Mouse (Mus musculus) adrenal gland, postnatal 10 days (tissue): ENCODE measurements around the gene Fam49a. TPM values are rescaled to one million over a fixed set of nuclear protein-coding genes. Genes with fewer than 3 reads are reported as not detected.

Experiments used
- DNase-seq: peaks from one replicate; pipeline ENCODE4 v3.0.0; 2021; ENCODE audit warnings: mixed read lengths
- total RNA-seq, 2 experiments: library from RNA; stranded (reverse); gene quantifications; 2 replicates each; pipeline ENCODE4 v1.2.3; 2021

The Fam49a gene
- total RNA-seq, 2 experiments from 2014 or later = 18.5 to 19.9 TPM

DNA sequence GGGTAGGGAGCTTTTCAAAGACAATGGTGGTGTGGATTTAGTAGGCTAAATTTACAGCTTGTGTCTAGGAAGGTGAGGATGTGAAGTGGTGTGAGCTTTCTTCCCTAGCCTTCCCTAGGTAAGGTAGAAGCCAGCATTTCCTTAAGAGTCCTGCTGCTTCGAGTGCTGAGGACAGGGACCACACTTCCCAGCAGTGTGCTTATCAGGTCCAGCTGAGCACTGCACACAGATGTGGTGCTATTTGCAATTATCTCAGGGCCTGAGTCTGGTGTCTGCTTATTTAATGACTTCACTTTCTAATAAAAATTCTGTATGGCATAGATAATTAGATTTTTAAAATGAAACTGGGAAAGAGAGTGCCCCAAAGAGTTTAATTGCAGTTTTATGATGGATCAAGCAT is 4.6 kb downstream of the Fam49a start:
- DNase-seq = no peak

DNA sequence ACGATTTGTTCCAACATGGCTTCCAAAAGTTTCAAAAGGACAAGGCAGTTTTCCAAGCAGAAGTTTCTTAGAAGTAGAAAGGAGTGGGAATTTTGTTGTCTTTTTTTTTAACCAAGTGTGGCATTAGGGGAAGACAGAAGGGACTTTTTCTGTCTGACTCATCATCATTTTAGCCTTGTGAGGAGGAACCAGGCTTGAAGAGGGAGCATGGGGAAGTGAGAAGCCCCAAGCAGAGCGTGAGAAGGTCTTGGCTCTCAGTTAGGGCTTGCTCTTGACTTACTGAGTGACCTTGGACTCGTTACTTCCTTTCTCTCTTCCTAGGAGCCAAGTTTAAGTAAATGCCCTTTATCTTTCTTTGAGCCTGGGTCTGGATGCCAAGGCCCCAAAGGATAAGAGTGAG is 8.6 kb downstream of the Fam49a start:
- DNase-seq = no peak

DNA sequence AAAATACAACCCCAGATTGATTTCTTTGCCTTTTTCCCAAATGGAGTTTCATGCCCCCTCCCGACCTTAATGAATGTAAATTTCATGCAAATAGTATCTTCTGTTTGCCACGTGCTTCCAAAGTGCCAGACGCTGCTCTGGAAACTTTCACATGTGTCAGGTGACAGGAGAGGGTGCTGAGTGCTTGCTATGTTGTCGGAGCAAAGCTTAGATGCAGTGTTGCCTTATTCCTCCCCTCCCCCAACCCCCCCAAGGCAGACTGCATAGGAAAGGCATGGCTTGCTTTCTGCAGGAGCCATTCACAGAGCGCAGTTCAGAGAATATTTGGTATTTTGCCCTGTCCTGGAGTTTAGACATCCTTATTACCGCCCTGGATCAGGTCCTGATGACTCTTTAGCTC is 12.2 kb downstream of the Fam49a start:
- DNase-seq = no peak

DNA sequence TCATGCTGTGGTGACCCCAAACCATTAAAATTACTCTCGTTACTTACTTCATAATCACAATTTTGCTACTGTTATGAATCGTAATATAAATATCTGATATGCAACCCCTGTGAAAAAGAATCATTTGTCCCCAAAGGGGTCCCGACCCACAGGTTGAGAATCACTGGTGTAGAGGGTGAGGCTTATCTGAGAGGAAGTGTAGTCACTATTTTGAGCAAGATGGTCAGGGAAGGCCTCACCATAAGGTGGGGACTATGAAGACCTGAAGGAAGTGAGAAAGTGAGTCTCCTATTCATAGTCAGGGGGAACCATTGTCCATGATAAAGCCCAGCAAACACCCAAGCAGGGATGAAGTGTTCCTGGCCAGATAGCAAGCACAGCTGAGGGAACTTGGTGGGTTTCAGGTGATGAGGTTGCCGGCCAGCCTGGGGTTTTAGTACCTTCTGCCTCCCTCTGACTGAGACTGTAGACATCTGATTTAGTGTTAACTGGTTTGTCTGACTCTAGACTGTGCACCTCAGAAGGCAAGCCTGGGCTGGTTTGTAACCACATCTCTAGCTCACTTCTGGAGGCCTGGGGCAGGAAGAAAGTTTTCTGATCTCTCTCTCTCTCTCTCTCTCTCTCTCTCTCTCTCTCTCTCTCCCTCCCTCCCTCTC is 13.3 kb downstream of the Fam49a start:
- no peak for DNase-seq

DNA sequence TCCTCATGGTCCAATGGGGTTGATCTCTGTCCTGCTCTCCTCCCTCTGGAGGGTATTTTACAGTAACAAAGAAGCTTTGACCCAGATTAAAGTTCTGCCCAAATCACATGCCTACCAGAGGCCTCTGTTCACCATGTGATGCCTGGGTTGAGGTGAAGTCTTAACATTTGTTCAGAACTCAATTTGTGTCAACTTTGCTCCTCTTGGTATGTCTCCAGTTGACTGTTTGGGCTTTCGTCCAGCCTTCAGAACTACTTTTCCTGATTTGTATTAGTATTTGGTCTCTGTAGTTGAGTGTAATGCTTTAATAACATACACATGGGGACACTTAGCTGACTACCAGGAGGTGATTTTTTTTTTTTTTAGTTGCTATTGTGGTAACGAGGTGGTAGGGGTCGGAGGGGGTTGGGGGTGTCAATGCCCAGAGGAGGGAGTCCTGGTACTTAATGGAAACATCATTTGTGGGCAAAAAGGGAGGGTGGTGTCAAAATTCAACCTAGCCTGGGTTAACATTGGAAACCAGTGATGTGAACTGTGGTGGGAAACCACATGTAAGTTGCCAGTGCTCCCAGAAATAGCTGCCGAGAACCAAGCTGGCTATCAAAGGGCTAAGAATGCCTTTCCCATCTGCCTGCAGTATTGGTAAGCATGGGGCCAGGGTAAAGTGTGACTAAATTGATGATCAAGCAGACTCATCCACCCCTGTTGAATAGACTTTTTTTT is 16.0 kb downstream of the Fam49a start:
- DNase-seq = peak; percentile 58

DNA sequence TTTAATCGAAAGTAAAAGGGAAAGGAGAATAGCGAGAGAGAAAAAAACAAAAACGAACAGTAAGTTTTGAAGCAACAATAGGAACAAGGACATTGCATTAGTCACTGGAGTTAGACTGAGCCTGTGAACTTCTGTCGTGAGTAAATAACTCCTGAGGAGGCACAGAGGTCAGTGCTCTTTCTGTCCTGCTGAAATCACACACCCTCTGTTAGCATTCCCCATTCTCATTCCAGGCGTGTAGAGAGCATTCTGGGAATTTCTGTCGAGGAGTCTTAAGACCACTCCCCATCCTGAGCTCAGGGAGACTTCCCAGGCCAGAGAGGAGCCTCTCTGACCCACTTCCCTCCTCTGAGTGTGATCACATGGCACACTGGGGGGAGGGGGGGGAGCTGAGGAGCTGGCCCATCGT is 16.5 kb downstream of the Fam49a start:
- DNase-seq = peak; percentile 30

DNA sequence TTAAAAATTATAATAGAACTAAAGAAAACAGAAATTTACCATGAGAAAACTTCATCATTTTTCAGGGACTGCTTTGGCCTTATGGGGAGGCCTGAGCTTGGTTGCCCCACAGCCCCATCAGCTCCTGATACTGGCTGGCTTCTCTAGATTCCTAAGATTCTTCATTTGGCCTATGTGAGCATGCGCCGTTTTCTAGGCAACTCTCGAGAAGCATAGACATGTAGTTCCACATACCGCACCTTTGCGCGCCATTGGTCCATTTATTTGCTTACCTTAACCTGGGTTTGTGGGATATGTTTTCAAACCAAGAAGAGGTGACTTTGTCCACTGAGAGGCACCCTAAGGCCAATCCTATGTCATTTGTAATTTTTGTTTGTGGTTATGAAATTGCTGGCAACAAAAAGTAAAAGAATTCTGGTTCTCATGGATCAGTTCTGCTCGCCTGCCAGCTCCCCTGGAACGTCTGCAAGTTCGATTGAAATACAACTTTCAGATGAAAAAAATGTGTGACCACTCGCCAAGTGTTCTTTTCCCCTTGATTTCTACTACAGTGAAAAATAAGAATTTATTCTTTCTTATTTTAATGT is 21.9 kb downstream of the Fam49a start:
- peak; percentile 35 for DNase-seq

DNA sequence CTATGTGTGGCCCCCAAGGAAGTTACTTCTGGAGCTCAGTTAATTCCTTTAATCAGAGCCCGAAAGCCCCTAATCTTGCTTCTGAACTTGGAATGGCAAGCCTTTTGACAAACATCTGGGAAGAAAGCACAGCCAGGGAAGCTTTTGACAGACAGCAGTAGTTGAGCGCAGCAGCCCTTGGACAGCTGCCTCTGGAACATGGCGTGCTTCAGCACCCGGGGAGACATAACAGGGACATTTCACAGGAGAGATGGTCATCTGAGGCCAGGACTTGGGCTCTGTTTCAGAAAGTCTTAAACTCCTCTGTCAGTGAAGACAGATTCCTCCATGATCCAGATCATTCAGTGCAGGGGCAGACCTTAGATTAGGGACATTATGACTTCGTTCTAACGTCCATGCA is 22.6 kb downstream of the Fam49a start:
- peak; percentile 38 for DNase-seq

DNA sequence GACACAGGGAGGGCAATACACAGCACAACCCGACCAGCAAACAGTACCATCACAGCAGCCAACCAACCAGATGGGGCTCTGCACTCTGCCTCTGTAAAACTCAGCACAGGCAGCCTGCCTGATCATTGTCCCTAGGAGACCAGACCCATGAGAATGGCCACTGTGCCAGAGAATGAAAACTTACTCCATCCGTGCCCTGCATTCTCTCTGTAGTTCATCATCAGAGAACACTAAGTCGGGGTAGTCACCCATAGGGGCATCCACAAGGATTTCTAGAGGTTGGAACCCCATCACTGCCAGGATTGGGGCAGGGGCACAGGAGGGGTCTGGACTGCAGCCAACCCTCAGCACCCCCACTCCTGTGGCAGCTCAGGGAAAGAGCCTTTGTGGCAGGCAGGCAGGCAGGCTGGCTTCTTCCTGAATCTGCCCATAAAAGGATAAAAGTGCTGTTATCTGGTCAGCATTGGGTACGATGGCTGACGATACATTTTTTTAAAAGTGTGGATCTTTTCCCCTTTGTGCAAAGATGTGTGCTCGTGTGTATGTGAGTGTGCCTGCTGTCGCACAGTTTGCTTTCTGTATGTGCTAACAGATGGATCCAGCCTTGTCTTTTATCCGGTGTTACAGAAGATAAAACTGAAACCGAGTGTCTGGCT is 25.3 kb downstream of the Fam49a start:
- DNase-seq = peak; percentile 56

DNA sequence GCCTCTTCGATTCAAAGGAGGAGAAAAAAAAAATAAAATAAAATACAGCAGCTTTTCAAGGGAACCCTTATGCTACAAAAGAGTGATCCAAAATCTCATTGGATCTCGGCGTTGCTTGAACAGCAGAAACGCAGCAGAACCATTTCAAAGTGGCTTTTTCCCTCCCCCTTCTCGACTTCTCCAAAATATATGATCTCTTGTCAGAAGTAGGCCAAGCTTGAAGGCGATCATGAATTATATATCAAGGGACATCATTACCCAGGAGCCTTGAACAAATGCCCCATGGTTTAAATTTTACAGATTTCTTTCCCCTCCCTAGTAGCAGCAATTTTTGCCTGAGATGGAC is 25.8 kb downstream of the Fam49a start:
- no peak for DNase-seq

DNA sequence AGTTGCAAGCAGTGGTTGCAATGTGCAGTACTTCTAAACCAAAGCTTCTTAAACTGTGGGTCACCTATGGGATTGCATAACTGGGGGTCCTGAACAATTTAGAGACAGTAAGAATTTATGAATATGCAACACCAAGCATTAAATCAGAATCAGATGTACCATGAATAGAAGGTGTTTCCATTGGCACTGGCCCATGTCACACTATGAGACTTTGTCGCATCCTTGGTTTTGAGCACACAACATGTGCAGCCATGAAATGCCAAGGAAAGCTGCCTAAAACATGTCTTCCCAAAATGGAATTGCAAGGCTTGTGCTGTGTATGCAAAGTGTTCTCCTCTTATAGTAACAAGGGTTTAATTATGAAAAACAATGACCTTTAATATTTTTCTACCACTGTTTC is 26.6 kb downstream of the Fam49a start:
- DNase-seq = no peak

DNA sequence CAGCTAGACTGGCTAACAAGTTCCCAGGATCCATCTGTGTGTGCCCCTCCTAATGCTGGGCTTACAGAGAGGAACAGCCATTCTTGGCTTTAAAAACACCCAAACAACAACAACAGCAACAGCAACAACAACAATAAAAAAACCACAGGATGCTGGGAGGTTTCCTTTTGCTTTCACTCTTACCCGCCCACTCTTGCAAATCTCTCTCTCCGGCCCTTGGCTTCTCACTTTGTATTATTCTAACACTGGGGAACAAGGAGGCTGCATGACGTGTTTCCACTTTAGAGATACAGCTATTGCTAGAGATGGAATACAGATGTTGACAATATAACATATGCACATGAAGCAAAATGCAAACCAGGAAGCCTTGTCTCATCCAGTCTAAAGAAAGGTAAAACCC is 27.7 kb downstream of the Fam49a start:
- DNase-seq = no peak

DNA sequence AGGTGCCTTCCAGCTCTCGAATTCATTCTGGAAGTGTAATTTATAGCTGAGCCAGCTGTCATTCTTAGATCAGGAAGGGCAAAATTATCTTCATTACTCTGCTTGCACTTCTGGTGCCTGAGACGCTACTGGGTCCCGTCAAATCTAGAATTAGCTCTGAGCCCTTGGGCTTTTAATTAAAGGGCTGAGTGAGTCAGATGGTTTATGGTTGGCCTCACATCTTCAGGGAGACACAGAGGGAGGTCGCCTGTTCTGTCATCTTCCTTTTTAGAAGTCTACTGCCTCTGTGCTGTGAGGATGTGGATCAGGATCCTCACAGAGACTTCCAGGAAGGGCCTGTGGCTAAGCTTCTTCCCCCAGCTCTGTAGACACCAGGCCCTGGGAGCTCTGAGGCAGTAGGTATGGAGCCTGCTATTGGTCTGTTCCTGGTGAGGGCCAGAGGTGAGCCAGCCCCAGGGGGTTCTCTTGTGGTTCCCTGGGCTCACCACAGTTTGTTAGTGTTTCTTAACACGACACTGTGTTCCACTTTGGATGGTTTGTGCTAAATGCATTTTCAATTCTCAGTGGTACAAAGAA is 30.2 kb downstream of the Fam49a start:
- no peak for DNase-seq

DNA sequence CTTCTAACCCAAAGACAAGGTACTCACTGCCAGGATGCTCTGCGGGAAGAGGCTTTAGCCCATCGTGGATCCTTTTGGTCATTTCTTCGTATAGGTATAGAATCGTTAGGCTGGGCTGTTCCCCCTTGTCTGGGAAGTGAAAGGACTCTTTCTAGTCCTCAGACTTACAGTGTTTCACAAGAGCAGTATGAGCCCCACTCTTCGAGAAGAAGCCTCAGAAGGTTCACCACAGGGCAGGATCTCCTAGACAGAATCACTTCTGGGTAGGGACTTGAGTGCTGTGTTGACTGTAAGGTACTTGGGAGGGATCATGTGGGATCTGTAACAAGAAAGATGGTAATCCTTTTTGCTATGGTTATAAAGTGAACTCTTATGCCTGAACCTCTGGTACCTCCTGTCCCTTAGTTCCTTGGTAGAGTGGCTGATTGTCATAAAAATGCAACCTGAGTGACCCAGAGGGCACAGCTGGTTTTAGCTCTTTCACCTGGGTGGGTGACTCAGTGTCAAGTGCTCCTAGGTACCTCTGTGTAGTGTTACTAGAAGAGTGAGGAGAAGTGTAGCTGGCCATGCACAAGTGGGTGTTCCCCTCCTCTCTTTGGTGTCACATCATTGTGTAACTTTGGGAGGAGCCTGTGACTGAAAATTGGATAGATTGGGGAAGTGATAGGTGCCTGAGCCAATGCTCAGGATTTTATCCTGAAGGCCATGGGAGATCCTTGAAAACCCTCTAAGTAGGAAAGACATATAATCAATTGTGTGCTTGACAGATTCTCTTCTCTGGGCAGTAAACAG is 32.6 kb downstream of the Fam49a start:
- DNase-seq = no peak

DNA sequence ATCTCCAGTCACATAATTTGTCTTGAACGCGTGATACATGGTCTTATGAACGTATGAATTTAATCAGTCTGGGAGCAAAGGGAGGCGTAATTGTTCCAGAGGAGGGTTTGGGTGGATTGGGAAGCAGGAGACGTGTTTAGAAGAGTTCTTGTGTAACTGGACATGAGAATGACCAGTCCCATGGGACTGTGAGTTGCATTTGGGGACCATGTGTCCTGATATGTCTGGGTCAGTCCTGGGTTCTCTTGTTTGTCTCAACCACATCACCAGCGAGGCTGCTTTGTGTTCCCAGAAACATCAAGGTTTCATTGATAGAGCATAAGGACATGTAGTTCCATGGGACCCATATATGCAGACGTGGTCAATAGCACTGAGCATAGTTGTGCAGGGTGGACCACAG is 36.5 kb downstream of the Fam49a start:
- no peak for DNase-seq

DNA sequence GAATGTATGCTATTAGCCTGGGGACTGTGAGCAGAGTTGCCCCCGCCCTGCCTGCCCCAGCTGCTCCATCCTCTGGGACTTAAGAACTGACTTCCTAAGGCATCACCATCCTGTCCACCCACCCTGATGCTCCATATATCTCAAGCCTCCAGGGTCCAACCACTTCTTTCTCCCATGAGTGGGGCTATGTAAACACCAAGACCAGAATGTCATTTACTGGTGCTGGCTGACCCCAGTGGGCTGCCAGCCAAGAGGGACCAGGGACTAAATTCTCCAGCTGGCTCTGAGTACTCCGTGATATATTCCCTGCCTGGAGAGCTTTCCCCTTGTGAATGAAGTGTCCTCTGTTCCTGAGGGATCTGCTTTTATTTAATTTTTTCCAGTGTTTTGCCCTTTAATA is 37.4 kb downstream of the Fam49a start:
- no peak for DNase-seq

DNA sequence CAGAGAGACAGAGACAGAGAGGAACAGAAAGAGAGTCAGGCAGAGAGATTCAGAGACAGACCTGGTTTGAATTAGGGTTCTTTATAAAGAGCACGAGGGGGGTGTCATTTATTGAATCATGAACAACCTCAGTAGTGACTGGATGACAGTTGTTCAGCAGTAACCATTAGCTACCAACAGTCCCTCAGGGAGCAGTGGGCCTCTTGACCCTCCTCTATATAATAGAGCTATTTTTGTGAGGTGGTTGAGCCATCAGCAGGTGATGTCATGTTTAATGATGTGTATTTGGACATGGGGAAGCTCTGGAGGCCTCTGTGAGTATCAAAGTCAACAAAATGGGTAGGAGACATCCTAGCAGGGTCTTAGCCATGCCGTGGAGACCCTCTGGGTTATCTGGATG is 39.2 kb downstream of the Fam49a start:
- DNase-seq = no peak

DNA sequence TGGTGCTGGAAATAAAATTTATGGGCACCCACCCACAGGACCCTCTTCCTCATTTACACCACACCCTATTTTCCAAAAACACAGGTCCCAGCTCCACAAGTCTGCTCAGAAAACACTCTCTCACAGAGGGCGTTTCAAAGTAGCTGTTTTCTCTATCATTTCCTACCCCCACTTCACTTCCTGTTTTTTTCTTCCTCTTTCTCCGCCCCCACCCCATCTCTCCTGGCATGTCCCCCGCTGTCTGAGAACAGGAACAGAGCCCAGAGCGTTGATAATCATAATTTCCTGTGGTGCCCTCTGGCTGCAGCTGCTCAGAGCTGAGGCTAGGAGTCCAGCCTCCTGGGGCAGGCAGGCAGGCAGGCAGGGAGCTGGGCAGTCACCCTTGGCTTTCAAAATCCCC is 39.9 kb downstream of the Fam49a start:
- DNase-seq = peak; percentile 47

DNA sequence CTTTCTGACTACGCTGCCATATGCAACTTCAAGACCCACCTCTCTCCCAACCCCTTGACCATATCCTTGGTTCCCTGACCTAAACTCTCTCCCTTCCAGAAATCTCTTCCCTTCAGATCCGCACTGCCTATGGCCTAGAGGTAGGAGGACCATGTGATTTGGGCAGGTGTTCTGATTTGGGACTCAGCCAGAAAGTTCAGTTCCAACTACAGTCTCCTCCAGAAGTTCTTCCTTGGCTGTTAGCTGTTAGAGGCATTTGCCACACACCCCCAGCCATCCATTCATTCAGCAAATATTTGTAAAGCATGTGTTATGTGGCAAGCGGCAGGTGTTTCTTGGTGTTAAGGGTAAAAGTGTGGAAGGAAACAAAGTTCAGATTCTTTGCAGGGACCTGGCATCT is 44.3 kb downstream of the Fam49a start:
- DNase-seq = no peak

DNA sequence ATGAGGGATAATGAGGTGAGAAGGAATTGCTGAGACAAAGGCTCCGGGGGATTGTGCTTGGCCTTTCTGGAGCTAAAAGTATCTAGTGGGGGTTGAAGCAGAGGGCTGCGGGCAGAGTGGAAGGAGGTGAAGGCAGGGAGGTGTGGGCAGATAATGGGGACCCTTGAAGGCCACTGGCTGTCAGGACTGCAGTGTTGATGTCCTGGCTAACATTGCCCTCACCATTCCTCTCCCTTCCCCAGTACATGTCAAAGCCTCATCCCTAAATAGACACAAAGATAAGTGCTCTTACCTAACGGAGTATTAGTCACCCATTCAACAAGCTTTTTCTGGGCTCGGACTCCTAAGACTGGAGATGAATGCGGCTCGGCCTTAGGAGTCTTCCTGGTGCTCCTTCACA is 44.9 kb downstream of the Fam49a start:
- DNase-seq = no peak

DNA sequence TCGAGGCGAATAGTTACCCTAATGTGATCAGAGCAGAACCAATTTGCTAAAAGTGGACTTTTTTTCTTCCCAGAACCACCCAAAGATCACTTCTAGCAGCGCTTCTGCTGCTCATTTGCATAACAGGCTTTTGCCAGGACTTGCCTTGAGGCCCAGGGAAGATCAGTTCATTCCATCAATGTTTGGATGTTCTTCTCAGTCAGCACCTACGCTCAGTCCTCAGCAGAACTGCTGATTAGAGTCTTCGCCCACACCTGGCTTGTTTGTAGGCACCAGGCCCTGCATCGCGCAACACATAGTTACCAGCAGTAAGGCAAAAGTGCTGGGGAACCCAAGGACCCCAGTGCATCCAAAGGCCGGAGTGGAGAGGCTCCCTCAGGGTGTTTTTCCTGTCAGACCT is 45.3 kb downstream of the Fam49a start:
- DNase-seq = no peak

DNA sequence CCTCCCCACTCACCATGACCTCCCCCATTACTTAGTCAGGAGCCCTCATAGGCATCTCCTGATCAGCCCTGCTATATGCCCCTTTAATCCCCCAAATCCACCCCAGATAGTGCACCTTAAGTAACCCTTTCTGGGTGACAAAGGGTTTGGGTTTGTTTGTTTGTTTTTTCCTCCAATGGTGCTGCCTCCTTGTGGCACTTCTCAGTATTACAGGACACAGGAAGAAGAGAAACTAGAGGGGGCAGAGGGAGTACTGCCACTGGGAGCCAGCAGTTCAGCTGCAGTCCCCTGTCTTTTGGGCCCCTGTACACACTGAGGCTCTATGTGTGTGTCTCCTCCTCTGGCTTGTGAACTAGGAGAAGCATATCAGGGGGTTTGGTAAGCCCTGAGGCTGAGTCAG is 51.5 kb downstream of the Fam49a start:
- DNase-seq = no peak
